Mouse (Mus musculus) forebrain, embryonic 16.5 days (tissue): Measurements from ENCODE around the gene Cd9. TPM values are rescaled to one million over a fixed set of nuclear protein-coding genes. Genes with fewer than 3 reads are reported as not detected.

Experiments used
- ATAC-seq: fragments of 200-750 bp; cut with Nextera tagmentation; 2 replicates; pipeline ENCODE4 v1.8.0; 2017; ENCODE audit warnings: mild to moderate bottlenecking, moderate library complexity
- H3K27ac ChIP-seq: fragments of 300-500 bp; sonication (generic); 2 replicates; pipeline ENCODE4 v1.5.1; 2014; ENCODE audit warnings: low read length, control low read depth
- H3K27me3 ChIP-seq: fragments of 300-500 bp; sonication (generic); replicated peaks from 2 replicates; pipeline ENCODE4 v1.6.1; 2014; ENCODE audit warnings: low read length; ENCODE audit not compliant: control insufficient read depth, insufficient read depth
- H3K36me3 ChIP-seq: fragments of 300-500 bp; sonication (generic); 2 replicates; pipeline ENCODE4 v1.6.1; 2014; ENCODE audit not compliant: control insufficient read depth, insufficient read depth
- H3K4me1 ChIP-seq: fragments of 300-500 bp; sonication (generic); replicated peaks from 2 replicates; pipeline ENCODE4 v1.6.1; 2014; ENCODE audit warnings: low read length; ENCODE audit not compliant: control insufficient read depth, insufficient read depth
- H3K4me2 ChIP-seq: fragments of 300-500 bp; sonication (generic); 2 replicates; pipeline ENCODE4 v1.6.1; 2014; ENCODE audit warnings: mild to moderate bottlenecking, low read length, control low read depth
- H3K4me3 ChIP-seq: fragments of 300-500 bp; sonication (generic); replicated peaks from 2 replicates; pipeline ENCODE4 v1.5.1; 2014; ENCODE audit warnings: mild to moderate bottlenecking, low read length, control low read depth
- H3K9ac ChIP-seq: fragments of 300-500 bp; sonication (generic); replicated peaks from 2 replicates; pipeline ENCODE4 v1.6.1; 2014; ENCODE audit warnings: low read depth, low read length, control low read depth
- H3K9me3 ChIP-seq: fragments of 300-500 bp; sonication (generic); 2 replicates; pipeline ENCODE4 v1.6.1; 2016; ENCODE audit warnings: low read length; ENCODE audit not compliant: control insufficient read depth
- WGBS: fragments of 180-500 bp; shearing (Covaris S2); extraction: QIAGEN DNeasy Blood & Tissue Kit; methylation state at CpG from one replicate; pipeline ENCODE4 v1.1.7; 2014; 5-methylcytosine and 5-hydroxymethylcytosine counted together
- polyA plus RNA-seq: library from polyadenylated mRNA; unstranded; fragments of >200 nt; fragmentation: Nextera tagmentation; extraction: Ambion mirVana; gene quantifications from 2 replicates; pipeline ENCODE4 v1.2.1, GENCODE M21; 2015

Cd9 gene
- polyA plus RNA-seq, 1 experiment from 2014 or later, result 78.4 TPM

- no peak overlapping the region for H3K4me3 ChIP-seq
- no peaks in the 10 kb centered on the region for H3K36me3 ChIP-seq
- H3K9me3 ChIP-seq, result no peaks in the 10 kb centered on the region
- H3K4me2 ChIP-seq, result no peak overlapping the region
- no peaks in the 10 kb centered on the region for H3K27me3 ChIP-seq
- peaks cover 7% of the 10 kb centered on the region for H3K4me1 ChIP-seq
- no peak for ATAC-seq
- H3K9ac ChIP-seq, result no peak overlapping the region
- 57% methylated on average over 15 of the region's 15 CpGs for WGBS
- no peak overlapping the region for H3K27ac ChIP-seq
These were observed 69.1 kb downstream of the Cd9 start for GRCm38 (mm10) chr6:125425205-125426090.

- 83% methylated on average over 3 of the region's 3 CpGs for WGBS
- Histone ChIP-seq H3K9ac (no peak overlapping the region), H3K9me3 (no peaks in the 10 kb centered on the region), H3K4me2 (no peak overlapping the region), H3K36me3 (no peaks in the 10 kb centered on the region), H3K4me3 (no peak overlapping the region), H3K4me1 (peaks cover 6% of the 10 kb centered on the region), H3K27me3 (no peaks in the 10 kb centered on the region), H3K27ac (no peak overlapping the region)
- no peak for ATAC-seq
These were observed 70.4 kb downstream of the Cd9 start for GRCm38 (mm10) chr6:125424156-125424555.

- H3K36me3 ChIP-seq, result no peaks in the 10 kb centered on the region
- 47% methylated on average over 13 of the region's 13 CpGs for WGBS
These were observed 71.1 kb downstream of the Cd9 start for GRCm38 (mm10) chr6:125423507-125423906.

GRCm38 (mm10) chr6:125423099-125423498 lies 71.5 kb downstream of the Cd9 start:
- 39% methylated on average over 3 of the region's 3 CpGs for WGBS
- Histone ChIP-seq H3K36me3 (no peaks in the 10 kb centered on the region), H3K9ac (no peak overlapping the region), H3K27ac (no peak overlapping the region), H3K27me3 (no peaks in the 10 kb centered on the region), H3K9me3 (no peaks in the 10 kb centered on the region), H3K4me1 (peaks cover 6% of the 10 kb centered on the region), H3K4me2 (peak overlapping the region; percentile 33; the same call in 1 of the 2 replicates), H3K4me3 (no peak overlapping the region)
- ATAC-seq, result no peak

More at GRCm38 (mm10) chr6:125423507-125423906, 71.1 kb downstream of the Cd9 start:
- no peak for ATAC-seq
- no peaks in the 10 kb centered on the region for H3K27me3 ChIP-seq
- no peak overlapping the region for H3K4me2 ChIP-seq
- peaks cover 6% of the 10 kb centered on the region for H3K4me1 ChIP-seq
- no peaks in the 10 kb centered on the region for H3K9me3 ChIP-seq
- no peak overlapping the region for H3K9ac ChIP-seq
- no peak overlapping the region for H3K4me3 ChIP-seq
- H3K27ac ChIP-seq, result no peak overlapping the region

GRCm38 (mm10) chr6:125422051-125422822 lies 72.4 kb downstream of the Cd9 start:
- ATAC-seq, result peak; percentile 18; the same call in 1 of the 2 replicates
- WGBS, result 21% methylated on average over 19 of the region's 20 CpGs
- no peak overlapping the region for H3K4me3 ChIP-seq

GRCm38 (mm10) chr6:125420458-125421063 lies 74.0 kb downstream of the Cd9 start:
- no peak for ATAC-seq
- H3K4me1 ChIP-seq, result peaks cover 2% of the 10 kb centered on the region; the same call in 1 of the 2 replicates
- no peaks in the 10 kb centered on the region for H3K9me3 ChIP-seq
- no peak overlapping the region for H3K4me3 ChIP-seq
- 80% methylated on average over 16 of the region's 16 CpGs for WGBS
- H3K4me2 ChIP-seq, result no peak overlapping the region
- no peaks in the 10 kb centered on the region for H3K27me3 ChIP-seq
- no peak overlapping the region for H3K27ac ChIP-seq
- no peak overlapping the region for H3K9ac ChIP-seq
- H3K36me3 ChIP-seq, result no peaks in the 10 kb centered on the region

More at GRCm38 (mm10) chr6:125422051-125422822, 72.4 kb downstream of the Cd9 start:
- Histone ChIP-seq H3K9ac (no peak overlapping the region), H3K36me3 (no peaks in the 10 kb centered on the region), H3K27ac (no peak overlapping the region), H3K9me3 (no peaks in the 10 kb centered on the region), H3K4me2 (peak overlapping the region; percentile 33), H3K27me3 (no peaks in the 10 kb centered on the region), H3K4me1 (peaks cover 6% of the 10 kb centered on the region)

- 15% methylated on average over 9 of the region's 9 CpGs for WGBS
- no peaks in the 10 kb centered on the region for H3K36me3 ChIP-seq
- ATAC-seq, result peak; percentile 88
- no peak overlapping the region for H3K4me2 ChIP-seq
- no peak overlapping the region for H3K4me3 ChIP-seq
- H3K27me3 ChIP-seq, result no peaks in the 10 kb centered on the region
- peaks cover 2% of the 10 kb centered on the region; the same call in 1 of the 2 replicates for H3K4me1 ChIP-seq
- H3K9me3 ChIP-seq, result no peaks in the 10 kb centered on the region
- H3K27ac ChIP-seq, result no peak overlapping the region
- H3K9ac ChIP-seq, result no peak overlapping the region
These were observed 75.8 kb downstream of the Cd9 start for GRCm38 (mm10) chr6:125418744-125419143.

GRCm38 (mm10) chr6:125413326-125413725 lies 81.3 kb downstream of the Cd9 start:
- Histone ChIP-seq H3K9ac (no peak overlapping the region), H3K27me3 (no peaks in the 10 kb centered on the region), H3K27ac (no peak overlapping the region), H3K4me2 (no peak overlapping the region), H3K36me3 (no peaks in the 10 kb centered on the region), H3K9me3 (no peaks in the 10 kb centered on the region), H3K4me3 (no peak overlapping the region), H3K4me1 (no peaks in the 10 kb centered on the region)
- WGBS, result 81% methylated on average over 9 of the region's 9 CpGs
- ATAC-seq, result no peak

GRCm38 (mm10) chr6:125411661-125412060 lies 82.9 kb downstream of the Cd9 start:
- no peaks in the 10 kb centered on the region for H3K36me3 ChIP-seq
- no peak overlapping the region for H3K4me3 ChIP-seq
- H3K27me3 ChIP-seq, result no peaks in the 10 kb centered on the region
- 98% methylated on average over 6 of the region's 6 CpGs for WGBS
- no peak overlapping the region for H3K9ac ChIP-seq
- H3K9me3 ChIP-seq, result no peaks in the 10 kb centered on the region
- H3K4me2 ChIP-seq, result no peak overlapping the region
- no peak overlapping the region for H3K27ac ChIP-seq
- ATAC-seq, result no peak
- H3K4me1 ChIP-seq, result no peaks in the 10 kb centered on the region
